Mouse (Mus musculus): ENCODE measurements around the gene Chd3. TPM values are rescaled to one million over a fixed set of nuclear protein-coding genes. Genes with fewer than 3 reads are reported as not detected.

The Chd3 gene
- total and polyA plus RNA-seq, 3 experiments: 71.0 to 92.8 (median 83.4) TPM

DNA sequence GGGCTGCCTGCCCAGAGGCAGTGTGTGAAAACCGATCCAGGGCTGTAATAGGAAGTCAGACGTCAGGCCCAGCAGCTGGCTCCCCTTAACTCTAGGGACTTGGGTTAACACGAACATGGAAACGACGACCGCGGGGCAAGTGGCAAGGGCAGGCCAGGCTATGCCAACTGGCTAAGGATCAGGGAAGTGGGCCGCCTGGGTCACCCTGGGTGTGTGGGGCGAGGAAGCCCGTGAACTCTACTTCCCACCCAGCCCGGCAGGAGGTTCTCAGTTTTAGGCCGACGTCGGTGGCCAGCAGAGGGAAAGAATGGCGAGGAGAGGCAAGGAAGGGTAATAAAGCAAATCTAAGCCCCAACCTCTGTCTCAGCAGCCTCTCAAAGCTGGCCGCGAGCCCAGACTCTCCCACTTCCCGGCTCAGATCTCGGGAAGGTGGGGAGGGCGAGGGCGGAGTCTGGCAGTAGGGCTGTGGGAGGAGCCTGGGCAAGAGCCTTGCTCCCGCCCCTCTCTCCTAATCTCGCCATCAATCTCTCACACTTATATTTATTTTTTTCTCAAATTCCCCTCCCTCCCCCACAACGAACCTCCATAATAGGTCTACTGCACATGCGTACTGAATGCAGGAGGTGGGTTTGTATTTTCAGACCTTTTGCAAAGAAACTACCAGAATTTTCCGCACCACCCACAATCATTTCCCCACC lies 2.9 kb downstream of the Chd3 start:
- peak; percentile 97 for DNase-seq

- DNase-seq: no peak
Observed at GRCm38 (mm10) chr11:69365722-69366121, 3.5 kb downstream of the Chd3 start.

- peak; percentile 96 for DNase-seq
Observed at GRCm38 (mm10) chr11:69364910-69365309, 4.3 kb downstream of the Chd3 start.

DNA sequence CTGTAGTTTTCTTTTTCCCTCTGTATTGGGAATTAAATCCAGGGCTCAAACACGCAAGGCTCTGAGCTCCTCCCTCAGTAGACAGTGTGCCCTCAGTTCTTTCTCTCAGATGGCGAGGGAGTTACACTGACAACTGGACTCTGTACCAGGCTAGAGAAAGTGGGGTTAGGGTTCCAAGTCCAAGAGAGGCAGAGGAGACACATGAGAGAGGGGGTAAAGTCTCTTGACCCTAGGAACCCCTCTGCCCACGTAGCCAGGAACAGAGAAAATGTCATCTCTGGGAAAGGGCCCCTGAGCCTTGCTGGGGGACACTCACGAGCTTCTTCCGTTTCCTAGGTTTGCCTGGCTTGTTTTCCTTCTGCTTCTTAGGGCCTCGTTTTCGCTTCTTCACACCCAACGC lies 4.8 kb downstream of the Chd3 start:
- DNase-seq: no peak

GRCm38 (mm10) chr11:69362479-69362878 lies 6.7 kb downstream of the Chd3 start:
- DNase-seq: no peak

- no peak for DNase-seq
Observed at GRCm38 (mm10) chr11:69362021-69362420, 7.2 kb downstream of the Chd3 start.

DNA sequence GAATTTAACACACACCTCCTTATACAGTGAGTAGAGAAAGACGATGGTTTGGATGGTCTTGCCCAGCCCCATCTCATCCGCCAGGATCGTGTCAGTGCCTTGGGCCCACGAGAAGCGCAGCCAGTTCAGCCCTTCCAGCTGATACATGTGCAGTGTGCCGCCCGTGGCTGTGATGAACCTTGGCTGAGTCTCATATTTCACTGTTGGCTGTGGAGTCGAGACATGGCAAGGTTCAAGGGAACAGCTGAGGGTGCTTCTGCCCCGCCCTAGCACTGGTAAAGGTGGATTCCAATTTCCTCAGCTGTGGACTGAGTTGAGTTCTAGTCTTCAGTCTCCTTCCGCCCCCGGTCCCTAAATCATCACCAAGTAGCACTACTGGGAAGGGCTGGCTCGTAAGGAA lies 11.5 kb downstream of the Chd3 start:
- DNase-seq: no peak

DNA sequence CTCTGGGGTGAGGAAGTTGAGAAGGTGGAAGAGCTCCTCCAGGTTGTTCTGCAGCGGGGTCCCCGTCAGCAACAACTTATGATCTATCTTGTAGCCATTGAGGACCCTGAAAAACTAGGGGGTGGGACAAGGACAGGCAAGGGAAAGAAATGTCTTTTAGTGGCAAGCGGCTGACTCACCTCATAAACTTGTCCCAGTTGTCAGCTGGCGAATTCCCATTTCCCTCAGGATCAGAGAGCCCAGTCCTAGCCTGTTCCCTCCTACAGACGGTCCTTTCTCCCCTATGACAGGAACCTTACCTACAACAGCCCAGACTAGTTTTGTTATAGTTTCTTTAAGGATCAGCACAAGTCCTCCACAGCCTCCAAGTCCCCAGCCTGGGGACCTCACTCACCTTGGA lies 12.7 kb downstream of the Chd3 start:
- DNase-seq: no peak

DNA sequence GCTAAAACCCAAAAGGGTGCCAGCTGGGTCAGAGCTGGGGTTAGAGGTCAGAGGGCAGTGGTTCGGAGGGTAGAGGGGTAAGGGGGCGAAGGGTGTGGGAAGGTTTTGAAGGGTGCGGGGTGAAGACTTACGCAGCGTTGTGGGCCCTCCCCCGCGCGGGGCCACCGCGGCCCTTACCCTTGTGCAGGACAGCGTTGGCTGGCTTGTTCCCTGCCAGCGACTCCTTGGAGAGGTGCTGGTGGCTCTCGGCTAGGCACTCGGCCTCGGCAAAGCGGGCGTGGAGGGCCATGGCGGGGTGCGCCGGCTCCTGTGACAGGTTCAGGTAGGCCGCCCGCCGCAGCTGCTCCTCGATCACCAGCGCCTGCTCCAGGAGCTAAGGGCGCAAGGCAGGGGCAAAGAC lies 22.8 kb downstream of the Chd3 start:
- DNase-seq: no peak

GRCm38 (mm10) chr11:69340161-69341131 lies 28.8 kb downstream of the Chd3 start, which contains the start of gene Rnf227:
TSS of gene Rnf227 (plus strand) at chr11:69340461.
- DNase-seq: peak; percentile 85

DNA sequence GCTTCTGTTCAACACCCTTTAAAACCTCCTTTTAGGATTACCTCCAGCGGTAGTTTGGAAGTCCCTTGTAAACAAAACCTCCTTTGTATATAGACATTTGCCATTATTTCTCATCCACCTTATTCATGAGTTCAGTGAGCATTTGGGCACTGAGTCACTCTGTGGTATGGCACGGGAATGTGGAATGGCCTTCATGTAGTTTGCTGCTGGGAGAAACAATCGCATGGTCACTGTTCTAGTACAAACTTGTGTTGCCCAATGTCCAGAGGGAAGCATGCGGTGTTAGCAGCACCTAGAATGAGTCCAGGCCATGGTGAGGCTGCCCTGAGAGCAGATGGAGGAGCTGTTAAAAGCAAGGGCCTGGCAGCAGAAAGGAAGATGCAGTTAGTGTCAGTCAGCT lies 34.4 kb downstream of the Chd3 start:
- peak; percentile 40 for DNase-seq

DNA sequence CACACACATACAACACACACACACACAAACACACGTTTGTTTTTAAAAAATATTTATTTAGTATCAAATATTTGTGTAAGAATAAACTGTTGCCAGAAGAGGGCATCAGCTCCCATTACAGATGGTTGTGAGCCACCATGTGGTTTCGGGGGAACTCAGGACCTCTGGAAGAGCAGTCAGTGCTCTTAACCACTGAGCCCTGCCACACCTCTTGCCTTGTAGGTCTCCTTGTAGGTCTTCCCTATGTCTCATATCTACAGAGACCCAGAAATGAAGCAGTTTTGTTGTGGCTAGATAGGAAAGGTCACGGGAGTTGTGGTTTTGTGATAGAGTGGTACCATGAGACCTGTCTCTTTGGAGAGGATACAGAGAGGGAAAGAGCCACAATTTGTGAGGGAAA lies 35.3 kb downstream of the Chd3 start:
- no peak for DNase-seq

DNA sequence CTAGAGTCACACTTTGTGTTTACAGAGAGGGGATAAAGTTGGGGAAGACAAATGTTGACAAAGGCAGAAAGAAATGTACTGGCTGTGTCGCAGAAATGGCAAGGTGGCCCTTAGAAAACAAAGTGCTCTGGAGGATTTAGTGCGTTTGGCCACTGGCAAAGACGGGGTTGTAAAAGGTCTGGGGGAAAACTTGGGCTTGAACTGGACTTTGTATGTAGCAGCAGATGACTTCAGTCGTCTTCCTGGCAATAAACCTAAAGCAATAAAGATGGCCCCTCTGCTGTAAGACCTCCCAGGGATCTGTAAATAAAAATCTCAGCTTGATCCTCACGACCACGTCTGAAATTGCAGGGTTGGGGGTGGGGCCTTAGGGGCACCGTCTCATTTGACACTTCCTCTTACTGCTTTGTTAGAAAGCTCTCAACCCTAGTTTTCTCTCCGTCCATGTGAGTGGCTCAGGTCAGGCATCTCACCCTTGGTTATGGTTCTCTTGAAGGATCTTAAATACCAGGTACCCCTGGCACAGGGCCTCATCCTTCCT lies 36.4 kb downstream of the Chd3 start:
- DNase-seq: no peak

DNA sequence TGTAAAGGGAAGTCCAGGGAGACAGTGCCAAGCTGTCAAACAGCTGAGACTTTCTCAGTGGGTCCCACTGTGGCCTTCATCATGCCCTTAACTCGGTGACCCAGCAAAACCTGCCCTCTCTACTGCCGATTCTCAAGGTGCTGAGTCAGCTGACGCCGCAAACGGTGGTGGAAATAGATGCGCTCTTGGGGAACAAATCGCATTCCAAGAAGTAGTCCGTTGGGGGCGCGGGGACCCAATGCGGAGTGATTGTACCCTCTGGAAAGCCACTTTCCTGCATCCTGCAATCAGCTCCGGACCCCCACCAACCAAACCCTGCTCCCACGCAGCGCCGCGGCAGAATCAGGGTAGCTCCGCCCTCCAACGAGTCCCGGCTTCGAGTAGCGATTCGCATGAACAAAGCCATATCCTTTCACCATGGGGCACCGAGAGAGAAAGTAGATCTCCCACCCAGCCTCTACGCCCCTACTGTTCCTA lies 37.2 kb downstream of the Chd3 start:
- DNase-seq: peak; percentile 86

- DNase-seq: peak; percentile 67
Observed at GRCm38 (mm10) chr11:69331152-69331551, 38.1 kb downstream of the Chd3 start.

DNA sequence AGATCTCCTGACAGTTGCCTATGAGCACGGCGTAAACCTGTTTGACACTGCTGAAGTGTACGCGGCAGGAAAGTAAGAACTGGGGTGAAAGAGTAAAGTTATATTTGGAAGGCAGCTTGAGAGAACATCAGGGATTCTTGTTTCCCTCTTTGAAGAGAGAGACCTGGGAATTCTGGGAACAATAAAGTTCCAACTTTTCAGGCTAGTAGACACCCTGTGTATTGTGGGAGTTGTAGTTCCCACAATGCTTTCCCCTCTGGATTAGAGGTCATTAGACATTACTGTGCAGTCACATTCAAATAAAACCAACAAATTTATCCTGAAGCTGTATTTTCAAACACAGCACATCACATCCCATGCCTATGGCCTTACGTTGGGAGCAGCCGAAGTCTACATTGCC lies 40.7 kb downstream of the Chd3 start:
- no peak for DNase-seq

GRCm38 (mm10) chr11:69327648-69328047 lies 41.6 kb downstream of the Chd3 start:
- DNase-seq: no peak

- DNase-seq: peak; percentile 44
Observed at GRCm38 (mm10) chr11:69327157-69327442, 42.1 kb downstream of the Chd3 start.

- no peak for DNase-seq
Observed at GRCm38 (mm10) chr11:69326408-69327156, 42.6 kb downstream of the Chd3 start.

DNA sequence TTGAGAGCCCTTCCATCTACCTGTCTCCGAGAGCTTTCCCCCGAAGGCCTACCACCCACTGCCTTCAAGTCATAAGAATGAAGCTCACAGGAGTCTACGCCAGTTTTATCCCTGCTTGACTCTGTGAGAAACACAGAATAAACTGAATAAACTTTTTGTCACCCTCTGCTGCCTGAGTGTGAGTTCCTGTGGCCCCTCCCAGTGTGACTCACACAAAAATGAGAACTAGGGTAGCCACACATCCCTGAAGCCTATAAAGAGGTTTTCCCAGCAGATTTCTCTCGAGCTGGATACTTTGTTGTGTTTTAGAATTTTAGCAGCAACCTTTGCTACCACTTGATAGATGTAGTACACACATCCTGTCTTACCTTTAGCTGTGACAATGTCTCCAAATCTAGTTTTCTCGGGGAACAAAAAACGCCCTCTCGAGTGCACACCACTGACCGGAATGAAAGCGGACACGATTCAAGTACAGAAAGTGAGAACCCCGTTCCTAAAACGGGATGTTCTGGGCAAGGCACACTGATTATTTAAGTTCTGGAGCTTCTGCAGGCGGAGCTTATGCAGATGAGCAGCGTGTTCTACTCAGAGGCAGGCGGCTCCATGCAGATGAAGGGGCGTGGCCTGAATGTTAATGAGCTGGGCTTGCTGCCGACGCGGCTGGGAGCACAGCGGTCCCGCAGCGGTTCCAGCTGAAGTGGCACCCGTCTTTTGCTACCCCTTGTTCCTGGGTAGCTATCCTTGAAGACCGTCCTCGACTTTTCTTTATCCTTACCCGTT lies 43.4 kb downstream of the Chd3 start, which contains the start of gene Kcnab3:
Kcnab3 (plus strand) TSS at position 631 of the 780 bp plus-strand sequence.
- DNase-seq: peak; percentile 90

- DNase-seq: no peak
Observed at GRCm38 (mm10) chr11:69324749-69325148, 44.5 kb downstream of the Chd3 start.
